Mouse (Mus musculus): ENCODE measurements at regions not wholly inside any gene's neighbourhood (a gene's known extent, or its start where the extent isn't known, plus 50 kb on each side); places are given as distances from the start of the nearest gene placed in this dataset.

DNA sequence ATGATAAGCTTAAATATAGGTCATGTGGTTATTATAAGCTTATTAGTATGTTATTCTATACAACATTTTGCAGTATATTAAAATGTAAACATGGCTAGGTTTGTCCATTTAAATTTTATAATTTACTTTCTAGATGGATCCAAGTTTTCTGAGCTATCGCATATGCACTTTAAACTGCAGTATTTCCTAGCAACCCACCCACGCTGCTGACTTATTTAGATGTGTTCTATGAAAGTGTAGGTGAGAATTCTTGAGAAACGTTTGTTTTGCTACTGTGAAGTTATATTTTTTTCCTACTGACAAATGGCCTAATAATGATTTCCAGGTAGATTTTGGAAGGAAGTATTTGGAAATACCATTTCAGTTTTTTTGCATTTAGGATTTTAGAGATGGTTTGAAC lies 308.0 kb downstream of the Gbe1 start:
- no peak for DNase-seq
- intact Hi-C loops (cut with DNase I), result no loop called here

DNA sequence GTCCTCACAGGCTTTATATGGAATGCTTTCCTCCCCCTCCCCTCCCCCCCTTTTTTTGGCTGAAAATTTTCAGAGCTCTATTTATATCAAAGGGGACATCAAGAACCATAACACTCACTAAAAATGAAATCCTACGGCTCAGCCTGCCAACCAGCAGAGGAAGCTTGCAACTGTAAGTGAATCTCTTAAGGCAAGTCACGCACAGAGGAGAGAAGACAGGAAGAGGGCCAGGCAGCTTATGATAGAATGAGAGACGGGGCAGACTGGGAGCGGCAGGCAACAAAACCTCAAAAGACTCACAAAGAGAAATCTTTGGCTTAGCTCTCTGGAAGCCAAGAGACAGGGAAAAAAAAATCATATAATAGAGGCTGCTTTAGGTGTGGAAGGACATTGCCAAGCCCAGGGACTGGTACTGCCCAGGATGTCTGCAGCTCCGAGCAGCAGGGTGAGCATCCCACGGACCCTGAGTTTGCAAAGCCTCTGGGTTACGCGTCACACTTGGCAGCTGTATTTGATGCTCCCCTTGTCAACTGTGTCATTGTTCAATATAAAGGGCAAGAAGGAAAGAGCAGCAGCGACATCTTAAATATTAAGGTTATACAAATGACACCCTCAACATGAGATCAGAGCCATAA lies 330.0 kb downstream of the Gbe1 start:
- intact Hi-C loops (cut with DNase I), result no loop called here
- no peak for DNase-seq

DNA sequence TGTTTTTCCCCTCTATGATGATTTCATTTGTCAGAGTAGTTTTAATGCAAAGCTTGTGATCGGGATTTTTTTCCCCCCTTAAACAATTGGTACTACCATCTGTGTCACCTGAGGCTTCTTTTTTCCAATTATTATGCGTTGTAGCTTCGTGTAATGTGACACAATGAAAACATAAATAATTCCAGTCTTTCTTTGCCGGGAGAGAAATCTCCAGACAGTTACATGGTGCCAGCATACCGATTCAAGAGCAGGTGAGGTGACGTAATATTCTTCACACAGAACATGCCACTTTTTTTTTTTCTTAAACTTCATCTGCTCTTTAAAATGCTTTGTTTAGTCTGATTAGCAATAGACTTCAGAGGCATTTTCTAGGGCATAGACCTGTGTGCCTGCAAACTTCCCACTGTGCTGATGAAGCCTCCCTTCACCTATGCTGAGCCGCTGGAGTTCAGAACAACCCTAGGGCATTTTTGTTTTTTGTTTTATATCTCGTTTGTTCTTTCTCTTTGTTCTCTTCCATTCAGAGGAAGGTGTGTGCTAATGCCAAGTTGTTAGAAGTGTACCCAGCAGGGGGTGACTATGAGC lies 331.0 kb downstream of the Gbe1 start:
- intact Hi-C loops (cut with DNase I), result no loop called here
- no peak for DNase-seq

DNA sequence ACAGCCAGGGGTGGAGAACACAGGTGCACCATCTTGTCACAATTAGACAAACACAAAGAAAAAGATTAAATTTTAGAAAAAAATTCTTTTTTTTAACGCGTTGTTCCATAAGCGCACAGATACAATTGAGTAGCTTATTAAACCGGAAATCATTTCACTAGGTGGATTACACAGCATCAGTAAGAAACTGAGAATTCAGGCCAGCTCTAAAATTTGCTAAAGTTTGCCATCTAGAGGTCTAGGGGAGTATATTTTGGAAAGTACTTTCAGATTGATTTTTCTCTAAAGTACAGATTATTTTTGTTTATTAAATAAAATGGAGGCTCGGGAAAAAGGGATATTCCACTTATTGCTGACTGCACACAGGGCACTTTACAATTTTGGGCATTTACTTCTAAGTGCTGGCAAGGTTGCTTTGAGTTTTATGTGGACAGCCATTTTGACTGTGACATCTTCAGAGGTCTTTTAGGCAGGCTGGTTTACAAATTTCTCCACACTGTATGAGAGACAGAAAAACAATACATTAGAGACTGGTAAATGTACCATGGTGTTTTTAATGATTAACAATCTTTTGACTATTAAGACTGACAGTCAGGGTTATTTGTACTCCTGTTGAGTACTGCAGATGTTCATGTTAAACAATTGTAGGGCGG lies 340.8 kb downstream of the Gbe1 start:
- DNase-seq, result no peak
- intact Hi-C loops (cut with DNase I), result no loop called here

DNA sequence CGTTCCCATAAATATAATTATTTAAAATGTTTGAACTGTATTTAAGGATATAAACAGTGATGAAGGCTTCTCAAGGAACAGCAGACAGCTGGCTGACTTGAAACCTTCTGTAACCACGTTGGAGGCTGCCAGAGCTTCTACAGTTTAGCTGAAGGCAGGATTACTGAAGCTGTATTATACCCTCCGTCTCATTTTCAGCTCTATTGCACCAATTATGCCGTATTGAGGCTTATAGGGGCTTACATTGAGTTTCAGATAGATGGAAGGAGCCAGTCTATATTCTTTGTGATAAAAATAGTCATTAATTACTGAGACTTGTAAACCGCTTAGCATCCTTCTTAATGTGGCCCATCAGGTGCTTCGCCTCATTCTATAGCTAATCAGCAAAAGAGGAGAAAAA lies 376.1 kb downstream of the Gbe1 start:
- intact Hi-C loops (cut with DNase I), result no loop called here
- no peak for DNase-seq

DNA sequence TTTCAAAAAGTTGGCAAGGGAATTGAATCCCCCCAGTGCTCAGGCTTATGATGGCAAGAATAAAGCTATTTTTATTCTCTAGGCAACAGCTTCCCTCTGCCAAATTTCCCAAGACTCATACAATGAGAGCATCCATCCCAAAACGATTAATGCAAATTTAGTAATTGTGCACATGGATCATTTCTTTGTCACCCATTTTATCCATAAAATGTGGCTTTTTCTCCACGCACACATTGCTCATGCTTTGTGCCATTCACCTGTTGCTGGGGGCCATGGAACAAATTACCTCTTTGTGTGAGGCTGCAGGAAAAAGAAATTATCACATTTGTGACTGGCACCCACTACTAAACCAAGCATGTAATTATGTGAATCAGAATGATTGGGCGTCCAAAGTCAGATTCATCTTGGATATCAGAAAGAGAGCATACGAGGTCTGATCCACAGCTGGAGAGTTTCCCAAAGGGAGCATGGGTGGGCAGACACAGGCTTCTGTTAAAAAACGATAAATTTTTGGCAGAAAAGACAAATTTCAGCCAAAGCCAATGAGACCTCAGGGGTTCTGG lies 411.1 kb downstream of the Gbe1 start:
- intact Hi-C loops (cut with DNase I), result no loop called here
- DNase-seq, result no peak

DNA sequence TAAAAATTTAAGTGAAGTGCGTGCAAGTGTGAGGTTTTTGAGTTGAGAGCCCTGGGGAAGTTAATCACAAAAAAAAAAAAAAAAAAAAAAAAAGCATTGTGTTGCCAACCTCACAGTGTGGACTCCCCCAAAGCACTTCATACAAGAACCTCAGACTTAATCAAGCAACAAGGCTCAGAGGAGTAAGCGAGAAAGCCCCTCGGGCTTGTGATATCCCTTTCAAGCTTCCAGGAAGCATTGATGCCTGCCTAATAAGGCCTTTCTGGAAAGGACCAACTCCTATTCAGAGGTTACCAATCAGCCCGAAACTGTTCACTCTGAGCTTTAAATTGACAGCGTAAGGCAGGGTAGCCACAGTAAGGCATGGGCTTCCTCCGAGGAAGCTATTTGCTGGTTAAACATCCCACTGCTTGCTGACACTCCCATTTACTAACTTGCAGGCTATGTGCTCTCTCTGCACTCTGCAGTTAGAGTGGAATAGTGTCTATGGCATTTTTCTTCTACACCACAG lies 411.6 kb downstream of the Gbe1 start:
- intact Hi-C loops (cut with DNase I), result no loop called here
- DNase-seq, result no peak

DNA sequence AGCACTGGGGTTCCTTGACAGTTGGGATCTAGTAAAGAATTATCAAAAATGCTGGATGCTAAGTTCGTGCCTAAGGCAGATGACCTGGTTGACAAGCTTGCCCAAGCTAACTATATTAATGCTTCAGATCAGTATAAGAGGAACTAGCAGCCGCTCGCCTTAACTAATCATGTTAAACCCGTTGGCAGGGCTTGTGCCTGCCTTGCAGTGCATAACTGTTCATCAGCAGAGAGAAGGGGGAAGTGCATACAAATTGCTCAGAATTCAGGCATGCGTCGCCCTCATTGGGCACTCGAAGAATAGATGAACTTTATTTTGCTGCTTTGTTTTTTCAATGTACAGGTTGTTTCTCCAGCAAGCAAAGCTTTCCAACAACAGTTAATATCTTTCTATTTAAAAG lies 419.3 kb downstream of the Gbe1 start:
- intact Hi-C loops (cut with DNase I), result no loop called here

DNA sequence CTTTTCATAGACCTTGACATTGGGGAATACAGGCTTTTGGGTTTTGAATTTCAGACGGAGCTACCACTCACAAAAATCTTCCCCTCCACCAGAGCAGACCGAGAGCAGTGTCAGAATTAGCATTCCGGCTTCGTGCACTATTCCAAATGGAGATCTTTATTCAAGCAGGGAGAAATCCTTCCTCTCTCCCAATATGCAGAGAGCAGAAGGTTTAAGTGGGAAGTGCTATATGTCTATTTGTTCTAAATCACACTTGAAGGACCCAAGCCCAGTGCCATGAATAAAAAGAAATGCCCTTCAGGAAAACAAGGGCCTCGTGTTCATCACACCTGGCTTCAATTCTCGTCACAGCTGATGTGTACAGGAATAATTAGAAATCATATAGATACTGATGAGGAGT lies 426.3 kb downstream of the Gbe1 start:
- no peak for DNase-seq
- intact Hi-C loops (cut with DNase I), result no loop called here

More for the DNA sequence above, 419.3 kb downstream of the Gbe1 start:
- DNase-seq, result no peak

DNA sequence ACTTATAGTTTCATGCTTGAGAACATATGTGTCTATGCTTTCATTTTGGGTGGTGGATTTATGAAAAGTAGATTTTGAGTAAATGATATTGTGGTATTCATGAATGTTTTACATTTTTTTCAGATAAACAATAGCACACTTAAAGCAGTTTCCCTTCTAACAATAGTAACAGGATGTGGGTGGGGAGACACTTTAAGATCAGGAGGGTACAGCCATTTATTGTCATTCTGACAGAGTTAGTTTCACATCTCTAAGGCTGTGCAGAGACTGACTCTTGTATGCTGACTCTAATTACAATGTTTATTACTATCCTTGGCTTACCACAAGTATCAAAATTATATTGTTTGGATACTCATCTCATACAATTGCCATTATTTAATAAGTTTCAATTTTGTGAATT lies 440.5 kb downstream of the Gbe1 start:
- intact Hi-C loops (cut with DNase I), result no loop called here
- no peak for DNase-seq

DNA sequence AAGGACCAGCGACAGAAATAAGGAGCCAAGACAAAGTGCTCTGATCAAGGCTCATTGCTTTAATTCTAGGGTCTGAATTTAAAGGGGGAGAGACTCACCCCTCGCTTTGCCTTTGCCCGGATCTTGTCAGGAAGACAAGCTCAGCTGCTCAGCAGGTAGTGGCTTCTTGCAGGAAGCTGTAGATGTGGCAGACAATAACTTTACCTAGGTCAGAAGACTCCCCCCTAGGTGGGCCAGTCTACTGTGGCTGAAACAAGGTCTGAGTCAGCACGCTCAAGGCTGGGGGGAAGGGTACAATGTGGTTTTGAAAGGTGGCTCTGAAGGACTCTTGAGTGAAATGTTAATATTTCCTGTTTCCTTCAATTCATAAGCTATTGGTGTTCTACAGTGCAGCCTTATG lies 484.3 kb downstream of the Gbe1 start:
- DNase-seq, result no peak
- intact Hi-C loops (cut with DNase I), result no loop called here

DNA sequence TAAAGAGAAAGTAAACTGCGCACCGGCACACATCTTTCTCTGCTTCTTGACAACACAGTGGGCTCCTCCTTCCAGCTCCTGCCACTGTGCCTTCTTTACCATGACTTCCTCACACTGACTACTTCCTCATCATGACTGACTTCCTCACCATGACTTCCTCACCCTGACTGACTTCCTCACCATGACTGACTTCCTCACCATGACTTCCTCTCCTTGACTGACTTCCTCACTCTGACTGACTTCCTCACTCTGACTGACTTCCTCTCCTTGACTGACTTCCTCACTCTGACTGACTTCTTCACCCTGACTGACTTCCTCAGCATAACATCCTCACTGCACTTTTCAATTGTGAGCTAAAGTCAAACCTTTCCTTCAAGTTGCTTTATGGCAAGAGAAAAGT lies 489.8 kb downstream of the Gbe1 start:
- intact Hi-C loops (cut with DNase I), result no loop called here
- DNase-seq, result no peak

DNA sequence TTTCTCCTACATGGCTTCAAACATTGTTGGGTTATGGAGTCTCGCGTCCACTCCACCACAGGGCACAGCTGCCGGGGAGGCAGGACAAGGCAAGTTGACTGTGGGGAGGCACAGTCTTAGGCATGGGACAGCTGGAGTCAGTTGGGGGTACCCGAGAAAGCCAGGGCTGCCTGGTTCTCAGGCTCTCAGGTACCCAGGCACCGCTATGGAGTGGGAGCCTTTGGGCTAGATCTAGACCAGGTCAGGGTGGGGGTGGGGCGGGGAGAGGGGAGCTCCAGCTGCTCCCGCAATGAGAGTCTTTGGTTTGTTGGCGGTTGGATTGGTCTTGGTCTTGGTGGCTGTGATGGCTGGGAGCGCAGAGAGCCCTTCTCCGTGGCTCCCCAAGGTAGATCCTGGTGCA lies 512.2 kb downstream of the Gbe1 start:
- intact Hi-C loops (cut with DNase I), result no loop called here
- DNase-seq, result no peak

DNA sequence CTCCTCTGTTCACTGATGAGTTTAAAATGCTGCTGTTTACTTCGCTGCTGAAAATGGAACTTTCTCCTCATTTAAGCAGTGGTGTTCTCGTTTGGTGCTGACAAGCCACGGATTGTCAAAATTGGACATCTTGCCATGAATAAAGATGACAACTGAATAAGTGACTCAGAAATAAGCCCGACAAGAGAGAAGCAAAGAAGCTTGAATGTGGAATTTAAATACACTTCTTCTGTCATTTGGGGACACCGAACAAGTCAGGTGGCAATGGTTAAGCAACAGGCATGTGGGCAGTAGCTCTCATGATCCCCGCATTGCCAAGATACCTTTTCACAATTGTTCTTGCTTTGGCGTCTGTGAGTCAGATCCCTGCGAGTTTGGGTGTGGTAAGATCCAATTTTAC lies 521.3 kb downstream of the Gbe1 start:
- intact Hi-C loops (cut with DNase I), result loop anchor here (10.0 kb wide), 1 partner anchor 360 kb away; no protein-coding TSS in a partner anchor
- no peak for DNase-seq

DNA sequence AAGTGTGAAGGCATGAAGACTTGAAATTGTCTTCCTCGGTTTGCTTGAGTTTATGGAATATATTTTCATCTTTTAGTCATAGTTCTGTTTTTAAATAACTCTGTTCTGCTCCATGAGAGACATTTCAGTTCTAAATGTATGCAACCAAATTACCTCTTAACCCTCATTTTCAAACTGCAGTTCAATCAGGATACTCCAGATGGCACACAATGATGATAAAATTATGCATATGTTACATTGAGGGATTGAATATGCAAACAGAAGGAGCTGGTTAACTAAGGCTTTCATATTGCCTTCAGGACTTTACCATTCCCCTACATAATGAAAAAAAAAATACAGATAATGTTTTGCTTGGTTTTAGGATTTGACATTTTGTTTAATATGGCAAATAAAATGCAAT lies 524.4 kb downstream of the Gbe1 start:
- intact Hi-C loops (cut with DNase I), result loop anchor here (10.0 kb wide), 1 partner anchor 357 kb away; no protein-coding TSS in a partner anchor
- DNase-seq, result no peak

DNA sequence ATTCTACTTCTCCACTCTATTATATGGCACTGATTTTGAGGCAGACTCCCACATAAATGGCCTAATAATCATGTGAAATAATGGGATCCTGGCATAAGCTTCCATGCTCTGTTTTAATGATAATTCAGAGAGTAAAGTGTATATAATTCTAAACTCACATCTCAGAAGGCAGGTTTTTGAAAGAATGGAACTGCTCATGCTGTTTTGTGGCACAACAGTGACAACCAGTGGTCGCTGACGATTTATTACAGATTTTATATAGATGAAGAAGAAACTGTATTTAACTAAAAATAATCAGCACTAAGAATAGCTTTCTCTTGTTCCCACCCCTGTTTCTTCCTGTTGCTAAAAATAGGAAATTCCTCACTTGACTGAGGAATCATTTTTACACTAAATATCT lies 554.5 kb downstream of the Gbe1 start:
- no peak for DNase-seq
- intact Hi-C loops (cut with DNase I), result no loop called here

DNA sequence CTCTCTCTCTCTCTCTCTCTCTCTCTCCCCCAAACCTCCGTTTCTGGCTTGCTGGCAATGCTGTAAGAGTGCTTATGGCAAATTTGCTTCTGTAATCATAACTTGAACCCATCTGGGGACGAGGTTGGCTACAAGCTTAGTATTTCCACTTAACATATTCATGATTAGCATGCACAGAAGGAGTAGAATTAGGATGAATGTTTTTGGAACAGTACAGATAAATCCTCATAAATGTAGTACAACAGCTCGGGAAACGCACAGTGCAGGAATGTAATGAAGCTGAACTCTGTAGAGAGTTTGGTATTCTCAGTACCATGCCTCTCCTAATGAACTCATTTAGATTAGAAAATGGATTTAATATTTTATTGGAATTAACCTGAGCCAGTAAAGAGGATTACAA lies 555.5 kb downstream of the Gbe1 start:
- no peak for DNase-seq
- intact Hi-C loops (cut with DNase I), result no loop called here

DNA sequence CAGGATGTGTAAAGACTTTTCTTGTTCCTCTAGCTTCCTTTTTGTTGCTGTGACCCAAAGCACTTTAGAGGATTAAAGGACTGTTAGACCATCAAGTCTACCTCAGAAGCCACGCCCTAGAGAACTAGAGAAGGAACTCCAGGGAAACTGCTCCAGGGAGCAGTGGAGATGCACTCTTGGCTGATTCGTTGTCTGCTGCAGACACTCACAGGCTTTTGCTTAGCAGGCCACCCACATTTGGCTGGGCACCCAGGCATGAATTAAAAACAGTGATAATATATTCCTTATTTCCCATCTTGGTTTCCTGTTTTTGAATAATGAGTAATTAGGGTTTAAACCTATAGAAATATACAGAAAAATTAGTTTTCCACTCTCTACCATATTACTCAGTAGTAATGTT lies 560.3 kb downstream of the Gbe1 start:
- no peak for DNase-seq
- intact Hi-C loops (cut with DNase I), result no loop called here

DNA sequence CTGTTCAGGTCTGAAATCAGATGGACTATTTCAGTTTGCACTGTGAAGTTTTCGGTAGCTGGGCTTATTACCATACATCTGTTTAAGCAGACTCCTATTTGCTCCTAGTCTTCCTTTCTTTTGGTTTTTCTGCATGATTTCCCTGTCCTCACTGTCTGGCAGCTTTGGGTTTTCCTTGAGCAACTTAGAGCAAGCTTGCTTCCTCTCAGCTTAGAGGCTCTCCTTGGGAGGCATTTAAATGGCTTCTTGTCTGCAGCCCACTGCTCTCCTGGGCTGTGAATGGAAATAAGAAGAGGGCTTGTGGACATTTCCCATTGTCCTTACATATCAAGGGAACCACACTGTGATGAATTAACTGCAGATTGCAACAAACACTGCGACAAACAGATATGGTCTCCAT lies 566.9 kb downstream of the Gbe1 start:
- intact Hi-C loops (cut with DNase I), result no loop called here
- DNase-seq, result no peak

DNA sequence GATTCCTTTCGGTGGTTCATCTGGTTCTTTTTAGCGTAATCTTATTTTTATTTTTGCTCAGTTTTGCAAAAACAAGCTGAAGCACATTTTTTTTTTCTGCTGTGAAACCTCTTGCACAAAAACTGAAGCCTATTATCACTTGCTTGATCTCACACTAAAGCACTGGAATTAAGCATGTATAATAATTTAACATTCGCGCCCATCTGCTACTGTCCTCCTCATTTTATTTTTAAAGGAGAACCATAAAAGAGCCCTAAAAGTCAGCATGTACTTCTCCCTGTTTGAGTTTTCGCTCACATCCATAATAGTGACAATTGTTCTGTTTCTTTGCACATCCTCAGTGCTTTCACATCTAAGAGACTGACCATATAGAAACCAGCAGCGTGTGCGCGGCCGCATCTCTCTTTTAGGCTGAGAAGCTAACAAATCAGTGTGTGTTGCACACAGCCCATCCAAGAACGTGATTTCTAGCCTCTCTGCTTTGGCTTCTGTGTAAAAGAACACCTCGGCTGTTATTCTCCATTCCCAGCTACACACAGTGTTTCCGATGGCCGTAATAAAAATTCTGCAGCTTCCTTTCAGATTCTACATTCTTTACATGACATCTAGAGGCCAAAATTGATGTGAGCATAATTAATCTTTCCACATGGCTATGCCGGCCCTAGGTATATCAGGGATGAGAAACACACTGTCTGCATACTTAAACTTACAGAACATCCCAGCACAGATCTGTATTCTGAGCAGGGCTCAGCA lies 567.5 kb downstream of the Gbe1 start:
- no peak for DNase-seq
- intact Hi-C loops (cut with DNase I), result no loop called here

DNA sequence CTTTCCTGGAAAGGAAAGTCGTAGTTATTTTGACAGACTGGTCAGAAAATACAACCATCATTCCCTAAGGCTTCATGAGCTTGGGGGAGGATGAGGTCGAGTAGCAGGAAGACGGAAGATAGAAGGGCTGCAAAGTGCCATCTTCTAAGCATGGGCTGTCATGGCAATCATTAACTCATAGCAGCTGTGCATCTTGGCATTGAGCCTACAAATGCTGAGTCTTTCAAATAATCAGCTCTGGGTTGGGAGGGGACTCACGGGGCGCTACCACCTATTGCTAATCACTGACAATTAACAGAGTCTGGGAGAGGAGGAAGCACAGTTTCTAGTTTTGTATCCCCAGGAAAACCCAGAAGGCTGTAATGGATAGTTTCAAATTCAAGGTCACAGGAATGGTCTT lies 586.3 kb downstream of the Gbe1 start:
- DNase-seq, result no peak
- intact Hi-C loops (cut with DNase I), result no loop called here

All from heart, postnatal 36 days (tissue).